Mouse (Mus musculus) hindbrain, embryonic 12.5 days (tissue): Measurements from ENCODE around the gene Arhgef2. TPM values are rescaled to one million over a fixed set of nuclear protein-coding genes. Genes with fewer than 3 reads are reported as not detected.
"Not testable (repeated sequence)": the region's sequence is repeated elsewhere in the genome, so short reads cannot be mapped to it uniquely, and the experiment has no call there.

ENCODE experiments used
- ATAC-seq: fragments of 200-750 bp; cut with Nextera tagmentation; 2 replicates; pipeline ENCODE4 v1.8.0; 2017; ENCODE audit warnings: moderate TSS enrichment; ENCODE audit not compliant: low FRiP score
- H3K27ac ChIP-seq: fragments of 300-500 bp; sonication (generic); 2 replicates; pipeline ENCODE4 v1.5.1; 2016; ENCODE audit warnings: mild to moderate bottlenecking
- H3K27me3 ChIP-seq: fragments of 300-500 bp; sonication (generic); 2 replicates; pipeline ENCODE4 v1.6.1; 2016; ENCODE audit warnings: mild to moderate bottlenecking
- H3K36me3 ChIP-seq: fragments of 300-500 bp; sonication (generic); 2 replicates; pipeline ENCODE4 v1.6.1; 2016; ENCODE audit warnings: mild to moderate bottlenecking
- H3K4me1 ChIP-seq: fragments of 300-500 bp; sonication (generic); 2 replicates; pipeline ENCODE4 v1.6.1; 2016
- H3K4me2 ChIP-seq: fragments of 300-500 bp; sonication (generic); replicated peaks from 2 replicates; pipeline ENCODE4 v1.6.1; 2016; ENCODE audit warnings: mild to moderate bottlenecking
- H3K4me3 ChIP-seq: fragments of 300-500 bp; sonication (generic); 2 replicates; pipeline ENCODE4 v1.5.1; 2016; ENCODE audit warnings: mild to moderate bottlenecking
- H3K9ac ChIP-seq: fragments of 300-500 bp; sonication (generic); 2 replicates; pipeline ENCODE4 v1.6.1; 2016; ENCODE audit warnings: mild to moderate bottlenecking, moderate library complexity
- H3K9me3 ChIP-seq: fragments of 300-500 bp; sonication (generic); replicated peaks from 2 replicates; pipeline ENCODE4 v1.6.1; 2016; ENCODE audit warnings: mild to moderate bottlenecking
- WGBS: fragments of 180-500 bp; shearing (Covaris S2); methylation state at CpG from one replicate; pipeline ENCODE4 v1.1.7; 2016; 5-methylcytosine and 5-hydroxymethylcytosine counted together
- polyA plus RNA-seq: library from polyadenylated mRNA; unstranded; fragments of >200 nt; fragmentation: Nextera tagmentation; extraction: Ambion mirVana; gene quantifications from 2 replicates; pipeline ENCODE4 v1.2.1, GENCODE M21; 2016

Gene Arhgef2
- polyA plus RNA-seq, 1 experiment from 2014 or later, result 179 TPM

GRCm38 (mm10) chr3:88571856-88572255 lies 33.9 kb upstream of the Arhgef2 start:
- Histone ChIP-seq H3K27ac (no peak overlapping the region), H3K9ac (no peak overlapping the region), H3K36me3 (peaks cover 38% of the 10 kb centered on the region), H3K27me3 (no peaks in the 10 kb centered on the region), H3K4me1 (no peaks in the 10 kb centered on the region), H3K9me3 (no peaks in the 10 kb centered on the region), H3K4me2 (no peak overlapping the region), H3K4me3 (no peak overlapping the region)
- 91% methylated on average over 1 of the region's 1 CpGs for WGBS
- ATAC-seq, result no peak

- H3K4me3 ChIP-seq, result no peak overlapping the region
- no peak overlapping the region for H3K27ac ChIP-seq
- no peak overlapping the region for H3K9ac ChIP-seq
- peaks cover 28% of the 10 kb centered on the region for H3K36me3 ChIP-seq
- H3K27me3 ChIP-seq, result no peaks in the 10 kb centered on the region
- H3K4me2 ChIP-seq, result no peak overlapping the region
- no peaks in the 10 kb centered on the region for H3K4me1 ChIP-seq
- WGBS, result 77% methylated on average over 2 of the region's 2 CpGs
- no peak for ATAC-seq
- H3K9me3 ChIP-seq, result no peaks in the 10 kb centered on the region
Observed at GRCm38 (mm10) chr3:88572835-88573234, 32.9 kb upstream of the Arhgef2 start.

GRCm38 (mm10) chr3:88573810-88574209 lies 32.0 kb upstream of the Arhgef2 start:
- WGBS, result 84% methylated on average over 2 of the region's 2 CpGs
- H3K9ac ChIP-seq, result no peak overlapping the region
- ATAC-seq, result no peak
- H3K4me2 ChIP-seq, result no peak overlapping the region
- H3K27me3 ChIP-seq, result no peaks in the 10 kb centered on the region
- H3K9me3 ChIP-seq, result no peaks in the 10 kb centered on the region
- H3K27ac ChIP-seq, result no peak overlapping the region
- H3K4me1 ChIP-seq, result no peaks in the 10 kb centered on the region
- H3K36me3 ChIP-seq, result peaks cover 18% of the 10 kb centered on the region
- H3K4me3 ChIP-seq, result no peak overlapping the region

- no peak for ATAC-seq
- peaks cover 6% of the 10 kb centered on the region for H3K4me1 ChIP-seq
- no peak within 1 kb of the TSS for H3K4me2 ChIP-seq
- H3K4me3 ChIP-seq, result no peak within 1 kb of the TSS
- no peak within 1 kb of the TSS for H3K27ac ChIP-seq
- 0 out of 2 replicates have a peak, but pooled peaks cover 2% of the 10 kb centered on the region for H3K36me3 ChIP-seq
- H3K27me3 ChIP-seq, result no peaks in the 10 kb centered on the region
- WGBS, result 90% methylated on average over 3 of the region's 3 CpGs
- H3K9ac ChIP-seq, result no peak within 1 kb of the TSS
- no peaks in the 10 kb centered on the region for H3K9me3 ChIP-seq
Observed at GRCm38 (mm10) chr3:88575540-88575939, 30.2 kb upstream of the Arhgef2 start, which contains the start of gene Ssr2. Gene Ssr2 (plus strand): TSS chr3:88575876.

- WGBS, result 88% methylated on average over 5 of the region's 5 CpGs
- not testable (repeated sequence) for H3K27me3 ChIP-seq, H3K9ac ChIP-seq, H3K4me1 ChIP-seq, H3K27ac ChIP-seq, H3K9me3 ChIP-seq, H3K4me2 ChIP-seq, H3K4me3 ChIP-seq, ATAC-seq
- peaks cover 16% of the 10 kb centered on the region for H3K36me3 ChIP-seq
Observed at GRCm38 (mm10) chr3:88577846-88578245, 27.9 kb upstream of the Arhgef2 start.

- Histone ChIP-seq H3K36me3 (peaks cover 25% of the 10 kb centered on the region), H3K4me2 (peak overlapping the region; percentile 85), H3K4me1 (peaks cover 10% of the 10 kb centered on the region), H3K9me3 (no peaks in the 10 kb centered on the region), H3K9ac (no peak overlapping the region), H3K27me3 (no peaks in the 10 kb centered on the region), H3K4me3 (peak overlapping the region; percentile 87), H3K27ac (no peak overlapping the region)
- WGBS, result 45% methylated on average over 8 of the region's 8 CpGs
- peak; percentile 38; the same call in 1 of the 2 replicates for ATAC-seq
Observed at GRCm38 (mm10) chr3:88578498-88579424, 27.0 kb upstream of the Arhgef2 start.

GRCm38 (mm10) chr3:88579454-88580117 lies 26.2 kb upstream of the Arhgef2 start:
- H3K4me2 ChIP-seq, result peak overlapping the region; percentile 85
- H3K9ac ChIP-seq, result peak overlapping the region; percentile 85
- peaks cover 10% of the 10 kb centered on the region for H3K4me1 ChIP-seq
- no peaks in the 10 kb centered on the region for H3K27me3 ChIP-seq
- peaks cover 29% of the 10 kb centered on the region for H3K36me3 ChIP-seq
- peak overlapping the region; percentile 19; the same call in 1 of the 2 replicates for H3K27ac ChIP-seq
- peak overlapping the region; percentile 87 for H3K4me3 ChIP-seq
- ATAC-seq, result peak; percentile 88
- H3K9me3 ChIP-seq, result no peaks in the 10 kb centered on the region
- WGBS, result under 1% methylated on average over 34 of the region's 34 CpGs

- Histone ChIP-seq H3K27ac (no peak overlapping the region), H3K4me3 (no peak overlapping the region), H3K4me1 (peaks cover 2% of the 10 kb centered on the region; the same call in 1 of the 2 replicates), H3K27me3 (no peaks in the 10 kb centered on the region), H3K36me3 (peaks cover 64% of the 10 kb centered on the region), H3K9me3 (no peaks in the 10 kb centered on the region), H3K9ac (no peak overlapping the region), H3K4me2 (no peak overlapping the region)
- 98% methylated on average over 6 of the region's 6 CpGs for WGBS
- ATAC-seq, result no peak
Observed at GRCm38 (mm10) chr3:88585769-88586168, 20.0 kb upstream of the Arhgef2 start.

GRCm38 (mm10) chr3:88586640-88587039 lies 19.1 kb upstream of the Arhgef2 start:
- Histone ChIP-seq H3K27ac (no peak overlapping the region), H3K9me3 (no peaks in the 10 kb centered on the region), H3K36me3 (peaks cover 58% of the 10 kb centered on the region), H3K4me1 (peaks cover 3% of the 10 kb centered on the region; the same call in 1 of the 2 replicates), H3K4me3 (no peak overlapping the region), H3K4me2 (no peak overlapping the region), H3K9ac (no peak overlapping the region), H3K27me3 (no peaks in the 10 kb centered on the region)
- 94% methylated on average over 5 of the region's 5 CpGs for WGBS
- no peak for ATAC-seq

GRCm38 (mm10) chr3:88590246-88590645 lies 15.5 kb upstream of the Arhgef2 start:
- ATAC-seq, result no peak
- Histone ChIP-seq H3K9ac (no peak overlapping the region), H3K9me3 (no peaks in the 10 kb centered on the region), H3K4me3 (no peak overlapping the region), H3K27ac (peak overlapping the region; percentile 40; the same call in 1 of the 2 replicates), H3K36me3 (peaks cover 35% of the 10 kb centered on the region), H3K27me3 (no peaks in the 10 kb centered on the region), H3K4me2 (no peak overlapping the region), H3K4me1 (peaks cover 7% of the 10 kb centered on the region; the same call in 1 of the 2 replicates)
- whole genome bisulfite sequencing, result 26% methylated on average over 5 of the region's 5 CpGs

- ATAC-seq, result no peak
- H3K4me3 ChIP-seq, result no peak overlapping the region
- WGBS, result 58% methylated on average over 3 of the region's 3 CpGs
- no peak overlapping the region for H3K4me2 ChIP-seq
- no peak overlapping the region for H3K9ac ChIP-seq
- no peaks in the 10 kb centered on the region for H3K9me3 ChIP-seq
- peaks cover 7% of the 10 kb centered on the region; the same call in 1 of the 2 replicates for H3K4me1 ChIP-seq
- H3K27me3 ChIP-seq, result no peaks in the 10 kb centered on the region
- H3K36me3 ChIP-seq, result peaks cover 28% of the 10 kb centered on the region
- no peak overlapping the region; the same call in 1 of the 2 replicates for H3K27ac ChIP-seq
Observed at GRCm38 (mm10) chr3:88591044-88591443, 14.7 kb upstream of the Arhgef2 start.
